Mouse (Mus musculus) MEL (cell line): ENCODE results near the gene Atf7ip. TPM values are rescaled to one million over a fixed set of nuclear protein-coding genes. Genes with fewer than 3 reads are reported as not detected.

ENCODE experiments used
- DNase-seq: peaks from one replicate; pipeline ENCODE4 v3.0.0; 2011; ENCODE audit warnings: low read depth, low spot score
- H3K27ac ChIP-seq: 2 replicates; pipeline ENCODE4 v1.5.1; 2012; ENCODE audit warnings: low read depth, mild to moderate bottlenecking, control low read depth, low read length, moderate library complexity; ENCODE audit not compliant: control insufficient read depth
- H3K27me3 ChIP-seq, 2 experiments: fragments of 150-350 bp in 1 of 2; sonication (generic) in 1 of 2; 2 replicates each; pipeline ENCODE4 v1.6.1; 2012; ENCODE audit warnings: low read length in 2 of 2, mild to moderate bottlenecking in 2 of 2, improper control_type of control experiment in 1 of 2, moderate library complexity in 1 of 2; ENCODE audit not compliant: insufficient read depth in 2 of 2, control insufficient read depth in 1 of 2
- H3K36me3 ChIP-seq, 2 experiments: 2 replicates each; pipeline ENCODE4 v1.6.1; 2012 to 2014; ENCODE audit warnings: low read length in 2 of 2, improper control_type of control experiment in 1 of 2, inconsistent platforms in 1 of 2, mild to moderate bottlenecking in 1 of 2; ENCODE audit not compliant: insufficient read depth in 2 of 2, control insufficient read depth in 1 of 2
- H3K4me1 ChIP-seq, 2 experiments: fragments of 150-350 bp in 1 of 2; sonication (generic) in 1 of 2; 2 replicates each; pipeline ENCODE4 v1.6.1; 2012; ENCODE audit warnings: low read length in 2 of 2, improper control_type of control experiment in 1 of 2, mild to moderate bottlenecking in 1 of 2; ENCODE audit not compliant: insufficient read depth in 2 of 2, control insufficient read depth in 1 of 2
- H3K4me3 ChIP-seq, 2 experiments: fragments of 150-350 bp in 1 of 2; sonication (generic) in 1 of 2; 2 replicates each; pipeline ENCODE4 v1.5.1; 2012; ENCODE audit warnings: low read depth in 2 of 2, low read length in 2 of 2, mild to moderate bottlenecking in 2 of 2, moderate library complexity in 2 of 2, control low read depth in 1 of 2, improper control_type of control experiment in 1 of 2; ENCODE audit not compliant: control insufficient read depth in 1 of 2, insufficient read depth in 1 of 2
- H3K79me2 ChIP-seq: 2 replicates; pipeline ENCODE4 v1.6.1; 2012; ENCODE audit warnings: mild to moderate bottlenecking, low read length, moderate library complexity; ENCODE audit not compliant: control insufficient read depth, poor library complexity, insufficient read depth
- H3K9ac ChIP-seq: 2 replicates; pipeline ENCODE4 v1.6.1; 2012; ENCODE audit warnings: low read depth, mild to moderate bottlenecking, control low read depth, low read length, moderate library complexity; ENCODE audit not compliant: control insufficient read depth, poor library complexity, severe bottlenecking
- H3K9me3 ChIP-seq: fragments of 150-350 bp; sonication (generic); replicated peaks from 2 replicates; pipeline ENCODE4 v1.6.1; 2012; ENCODE audit warnings: mild to moderate bottlenecking, low read length, improper control_type of control experiment, moderate library complexity; ENCODE audit not compliant: insufficient read depth
- BHLHE40 ChIP-seq: IDR thresholded peaks from 2 replicates; pipeline ENCODE4 v1.6.1; 2012; ENCODE audit warnings: low read depth, mild to moderate bottlenecking, inconsistent platforms, low read length, improper control_type of control experiment, borderline replicate concordance
- CHD1 ChIP-seq: IDR thresholded peaks from 2 replicates; pipeline ENCODE4 v1.6.1; 2012; ENCODE audit warnings: low read depth, mild to moderate bottlenecking, inconsistent platforms, low read length, improper control_type of control experiment
- CTCF ChIP-seq, 3 experiments: IDR thresholded peaks in 2 of 3; conservative IDR thresholded peaks in 1 of 3; 2 replicates each; pipeline ENCODE4 v1.5.1; 2011 to 2012; ENCODE audit warnings: low read length in 3 of 3, low read depth in 2 of 3, mild to moderate bottlenecking in 2 of 3, improper control_type of control experiment in 1 of 3, inconsistent platforms in 1 of 3, mixed read lengths in 1 of 3, moderate library complexity in 1 of 3; ENCODE audit not compliant: control insufficient read depth in 1 of 3, insufficient read depth in 1 of 3, poor library complexity in 1 of 3, severe bottlenecking in 1 of 3
- E2F4 ChIP-seq: IDR thresholded peaks from 2 replicates; pipeline ENCODE4 v1.6.1; 2011; ENCODE audit warnings: low read depth, low read length, improper control_type of control experiment, borderline replicate concordance
- EP300 ChIP-seq, 2 experiments: IDR thresholded peaks; 2 replicates each; pipeline ENCODE4 v1.6.1; 2011; ENCODE audit warnings: improper control_type of control experiment in 2 of 2, low read length in 2 of 2, low read depth in 1 of 2, mild to moderate bottlenecking in 1 of 2
- ETS1 ChIP-seq: IDR thresholded peaks from 2 replicates; pipeline ENCODE4 v1.6.1; 2012; ENCODE audit warnings: low read depth, mild to moderate bottlenecking, inconsistent platforms, low read length, improper control_type of control experiment, moderate library complexity
- GABPA ChIP-seq: IDR thresholded peaks from 2 replicates; pipeline ENCODE4 v1.6.1; 2012; ENCODE audit warnings: low read depth, mild to moderate bottlenecking, inconsistent platforms, low read length, improper control_type of control experiment, moderate library complexity
- GATA1 ChIP-seq: IDR thresholded peaks from 2 replicates; pipeline ENCODE4 v1.6.1; 2011; ENCODE audit warnings: low read depth, low read length, improper control_type of control experiment
- HCFC1 ChIP-seq: IDR thresholded peaks from 2 replicates; pipeline ENCODE4 v1.6.1; 2012; ENCODE audit warnings: low read depth, mild to moderate bottlenecking, inconsistent platforms, low read length, improper control_type of control experiment, moderate library complexity
- JUND ChIP-seq: IDR thresholded peaks from 2 replicates; pipeline ENCODE4 v1.6.1; 2011; ENCODE audit warnings: low read depth, mild to moderate bottlenecking, improper control_type of control experiment, low read length
- MAFK ChIP-seq: IDR thresholded peaks from 2 replicates; pipeline ENCODE4 v1.6.1; 2011; ENCODE audit warnings: low read depth, mild to moderate bottlenecking, low read length, improper control_type of control experiment, borderline replicate concordance
- MAZ ChIP-seq: IDR thresholded peaks from 2 replicates; pipeline ENCODE4 v1.6.1; 2012; ENCODE audit warnings: low read depth, mild to moderate bottlenecking, inconsistent platforms, low read length, improper control_type of control experiment
- MXI1 ChIP-seq: IDR thresholded peaks from 2 replicates; pipeline ENCODE4 v1.6.1; 2011; ENCODE audit warnings: mild to moderate bottlenecking, low read depth, low read length, improper control_type of control experiment
- MYC ChIP-seq: IDR thresholded peaks from 2 replicates; pipeline ENCODE4 v1.6.1; 2011; ENCODE audit warnings: low read depth, mild to moderate bottlenecking, low read length, improper control_type of control experiment, moderate library complexity
- NELFE ChIP-seq: IDR thresholded peaks from 2 replicates; pipeline ENCODE4 v1.6.1; 2011; ENCODE audit warnings: low read depth, low read length, improper control_type of control experiment
- POLR2AphosphoS2 ChIP-seq: IDR thresholded peaks from 2 replicates; pipeline ENCODE4 v1.6.1; 2011; ENCODE audit warnings: low read length, improper control_type of control experiment
- POLR2AphosphoS5 ChIP-seq: IDR thresholded peaks from 2 replicates; pipeline ENCODE4 v1.6.1; 2012; ENCODE audit warnings: low read depth, borderline replicate concordance, mild to moderate bottlenecking, inconsistent platforms, low read length, moderate library complexity, mixed read lengths
- RAD21 ChIP-seq: IDR thresholded peaks from 2 replicates; pipeline ENCODE4 v1.6.1; 2011; ENCODE audit warnings: mild to moderate bottlenecking, low read depth, low read length, improper control_type of control experiment
- SIN3A ChIP-seq: IDR thresholded peaks from 2 replicates; pipeline ENCODE4 v1.6.1; 2012; ENCODE audit warnings: low read length, improper control_type of control experiment, inconsistent platforms
- TAL1 ChIP-seq: IDR thresholded peaks from 2 replicates; pipeline ENCODE4 v1.6.1; 2012; ENCODE audit warnings: mild to moderate bottlenecking, inconsistent platforms, low read length, moderate library complexity, mixed read lengths
- TCF12 ChIP-seq: IDR thresholded peaks from 2 replicates; pipeline ENCODE4 v1.6.1; 2014; ENCODE audit warnings: low read depth, mild to moderate bottlenecking, inconsistent platforms, low read length, improper control_type of control experiment, moderate library complexity
- USF1 ChIP-seq: IDR thresholded peaks from 2 replicates; pipeline ENCODE4 v1.6.1; 2014; ENCODE audit warnings: low read depth, mild to moderate bottlenecking, inconsistent platforms, low read length, improper control_type of control experiment, moderate library complexity
- USF2 ChIP-seq, 2 experiments: IDR thresholded peaks; 2 replicates each; pipeline ENCODE4 v1.6.1; 2011 to 2012; ENCODE audit warnings: improper control_type of control experiment in 2 of 2, low read length in 2 of 2, borderline replicate concordance in 1 of 2, inconsistent platforms in 1 of 2, low read depth in 1 of 2, mild to moderate bottlenecking in 1 of 2; ENCODE audit not compliant: insufficient read depth in 1 of 2
- ZKSCAN1 ChIP-seq: IDR thresholded peaks from 2 replicates; pipeline ENCODE4 v1.6.1; 2012; ENCODE audit warnings: low read depth, mild to moderate bottlenecking, inconsistent platforms, low read length, improper control_type of control experiment, moderate library complexity
- ZMIZ1 ChIP-seq: IDR thresholded peaks from 2 replicates; pipeline ENCODE4 v1.6.1; 2012; ENCODE audit warnings: low read depth, mild to moderate bottlenecking, inconsistent platforms, low read length, improper control_type of control experiment, moderate library complexity
- polyA plus RNA-seq, 2 experiments: library from polyadenylated mRNA; stranded (reverse) in 1 of 2; unstranded in 1 of 2; fragments of >175 nt in 1 of 2; fragments of >200 nt in 1 of 2; gene quantifications; 2 replicates each; pipeline versions ENCODE4 v1.2.1 to v1.2.4; 2012; ENCODE audit warnings: low replicate concordance in 2 of 2, low read depth in 1 of 2; ENCODE audit not compliant: insufficient read length in 2 of 2, insufficient read depth in 1 of 2, missing spikeins in 1 of 2
- total RNA-seq: library from RNA; depleted of rRNA; stranded (reverse); fragments of 300-350 nt; gene quantifications from 2 replicates; pipeline ENCODE4 v1.2.3, GENCODE M21; 2012

The Atf7ip gene
- total and polyA plus RNA-seq, 3 experiments: 7.3 to 56.1 (median 24.6) TPM

- H3K4me1 ChIP-seq: peaks cover 38 to 46% of the 10 kb centered on the region in 2 experiments
Observed at GRCm38 (mm10) chr6:136546286-136546685, 40.3 kb downstream of the Atf7ip start.

GRCm38 (mm10) chr6:136546987-136547386 is 41.0 kb downstream of the Atf7ip start:
- TF ChIP-seq MXI1 (peak; percentile 50; the same call in 1 of the 2 replicates), NELFE (no peak), ETS1 (peak; percentile 52; the same call in 1 of the 2 replicates), BHLHE40 (peak; percentile 62; the same call in 1 of the 2 replicates), CTCF (IDR thresholded peaks at IDR 0.05 in 2 of 3, conservative IDR thresholded peaks at IDR 0.05 in 1 of 3; ENCODE audit: control insufficient read depth in 1 of 3, insufficient read depth in 1 of 3, low read depth in 2 of 3, low read length in 3 of 3, poor library complexity in 1 of 3, severe bottlenecking in 1 of 3) (no peak), CHD1 (peak; percentile 73; the same call in 1 of the 2 replicates), HCFC1 (0 out of 2 replicates have a peak, but pooled peaks have one; percentile 38), EP300 (IDR thresholded peaks at IDR 0.05; ENCODE audit: low read depth in 1 of 2, low read length in 2 of 2) (peak in 1 of 2 experiments; percentile 31; a peak in 1 of 4 replicates), SIN3A (peak; percentile 36; the same call in 1 of the 2 replicates), ZKSCAN1 (no peak), MAZ (peak; percentile 47; the same call in 1 of the 2 replicates)
- TF ChIP-seq, all 39 proteins: peak for 8
- DNase-seq: peak; percentile 68
- Histone ChIP-seq H3K4me3 (peak overlapping the region in 1 of 2 experiments; percentile 50; a peak in 2 of 4 replicates), H3K9ac (peak overlapping the region; percentile 47; the same call in 1 of the 2 replicates), H3K27me3 (no peaks in the 10 kb centered on the region), H3K9me3 (no peaks in the 10 kb centered on the region), H3K27ac (peak overlapping the region; percentile 46), H3K79me2 (peaks cover 41% of the 10 kb centered on the region), H3K4me1 (peaks cover 32 to 43% of the 10 kb centered on the region in 2 experiments), H3K36me3 (peaks cover 0 to 46% of the 10 kb centered on the region in 2 experiments; a peak in 2 of 4 replicates)

More at GRCm38 (mm10) chr6:136546286-136546685, 40.3 kb downstream of the Atf7ip start:
- Histone ChIP-seq H3K4me3 (peak overlapping the region in 1 of 2 experiments; percentile 50; a peak in 1 of 4 replicates), H3K79me2 (peaks cover 45% of the 10 kb centered on the region), H3K9ac (peak overlapping the region; percentile 31; the same call in 1 of the 2 replicates), H3K27me3 (no peaks in the 10 kb centered on the region), H3K9me3 (no peaks in the 10 kb centered on the region), H3K36me3 (peaks cover 0 to 48% of the 10 kb centered on the region in 2 experiments; a peak in 2 of 4 replicates), H3K27ac (peak overlapping the region; percentile 54; the same call in 1 of the 2 replicates)
- TF ChIP-seq ZKSCAN1 (no peak), GATA1 (peak; percentile 35; the same call in 1 of the 2 replicates), USF1 (no peak), NELFE (no peak), ZMIZ1 (no peak), E2F4 (no peak), MYC (0 out of 2 replicates have a peak, but pooled peaks have one; percentile 38), USF2 (IDR thresholded peaks at IDR 0.05; ENCODE audit: borderline replicate concordance in 1 of 2, insufficient read depth in 1 of 2, low read depth in 1 of 2, low read length in 2 of 2) (no peak), SIN3A (0 out of 2 replicates have a peak, but pooled peaks have one; percentile 35), MAZ (no peak), GABPA (no peak), EP300 (IDR thresholded peaks at IDR 0.05; ENCODE audit: low read depth in 1 of 2, low read length in 2 of 2) (peak; percentile 45 to 66; a peak in 3 of 4 replicates), POLR2AphosphoS2 (no peak), POLR2AphosphoS5 (no peak), RAD21 (no peak), TCF12 (no peak), JUND (no peak), MAFK (no peak), TAL1 (no peak), CTCF (IDR thresholded peaks at IDR 0.05 in 2 of 3, conservative IDR thresholded peaks at IDR 0.05 in 1 of 3; ENCODE audit: control insufficient read depth in 1 of 3, insufficient read depth in 1 of 3, low read depth in 2 of 3, low read length in 3 of 3, poor library complexity in 1 of 3, severe bottlenecking in 1 of 3) (no peak), MXI1 (peak; percentile 63; the same call in 1 of the 2 replicates)
- DNase-seq: peak; percentile 68
